Mouse (Mus musculus) kidney, adult 2 months (tissue): ENCODE results near the gene Ano6. TPM values are rescaled to one million over a fixed set of nuclear protein-coding genes. Genes with fewer than 3 reads are reported as not detected.
A peak's percentile ranks its signal among the peaks of the same experiment; 100 is the strongest.

Source experiments
- DNase-seq: peaks from one replicate; pipeline ENCODE4 v3.0.0; 2021
- H3K27ac ChIP-seq: fragments of 200-500 bp; 2 replicates; pipeline ENCODE4 v1.5.1; 2012; ENCODE audit warnings: low read depth, low read length, control low read depth, inconsistent platforms; ENCODE audit not compliant: insufficient read depth
- H3K27me3 ChIP-seq: fragments of 200-500 bp; replicated peaks from 2 replicates; pipeline ENCODE4 v1.6.1; 2012; ENCODE audit warnings: mild to moderate bottlenecking, moderate library complexity, low read length, inconsistent platforms; ENCODE audit not compliant: control insufficient read depth, insufficient read depth
- H3K36me3 ChIP-seq: fragments of 200-500 bp; 2 replicates; pipeline ENCODE4 v1.6.1; 2012; ENCODE audit warnings: mild to moderate bottlenecking, moderate library complexity, low read length, inconsistent platforms; ENCODE audit not compliant: control insufficient read depth, insufficient read depth
- H3K4me1 ChIP-seq: fragments of 200-500 bp; 2 replicates; pipeline ENCODE4 v1.6.1; 2011; ENCODE audit warnings: low read length; ENCODE audit not compliant: control insufficient read depth, insufficient read depth
- H3K4me3 ChIP-seq: fragments of 200-500 bp; 2 replicates; pipeline ENCODE4 v1.5.1; 2011; ENCODE audit warnings: mild to moderate bottlenecking, low read depth, low read length, control low read depth; ENCODE audit not compliant: insufficient read depth
- CTCF ChIP-seq: fragments of 200-500 bp; conservative IDR thresholded peaks from 2 replicates; pipeline ENCODE4 v1.5.1; 2011; ENCODE audit warnings: low read depth, mild to moderate bottlenecking, control low read depth, low read length, moderate library complexity, mixed read lengths; ENCODE audit not compliant: insufficient read depth, insufficient read length
- POLR2A ChIP-seq: fragments of 200-500 bp; IDR thresholded peaks from one replicate; pipeline ENCODE4 v1.6.1; 2011; ENCODE audit warnings: low read depth, low read length, control low read depth
- WGBS: fragments of 180-500 bp; shearing (Covaris S2); methylation state at CpG from one replicate; pipeline ENCODE4 v1.1.7; 2018; 5-methylcytosine and 5-hydroxymethylcytosine counted together
- polyA plus RNA-seq: library from polyadenylated mRNA; depleted of rRNA; stranded (reverse); fragments of >200 nt; gene quantifications from 2 replicates; pipeline ENCODE4 v1.2.3, GENCODE M21; 2012

Gene Ano6
- polyA plus RNA-seq, 1 experiment: 40.3 TPM

DNA sequence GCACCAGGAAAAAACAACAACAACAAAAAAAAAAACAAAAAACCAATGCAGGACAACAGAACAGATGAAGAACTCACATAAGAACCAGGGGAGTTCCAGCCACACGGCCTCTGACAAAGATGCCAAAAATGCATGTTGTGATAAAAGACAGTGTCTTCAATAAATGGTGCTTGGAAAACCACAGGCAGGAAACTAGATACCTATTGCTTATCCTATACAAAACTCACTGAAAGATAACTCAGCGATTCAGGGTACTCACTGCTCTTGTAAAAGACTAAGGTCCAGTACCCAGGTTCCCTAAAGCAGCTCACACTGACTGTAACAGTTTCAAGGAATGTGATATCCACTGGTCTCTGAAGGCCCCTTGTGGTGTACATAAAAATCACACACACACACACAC lies 20.3 kb upstream of the Ano6 start:
- Histone ChIP-seq H3K4me1 (peaks cover 7% of the 10 kb centered on the region; the same call in 1 of the 2 replicates), H3K4me3 (no peak overlapping the region), H3K27ac (no peak overlapping the region), H3K36me3 (no peaks in the 10 kb centered on the region), H3K27me3 (no peaks in the 10 kb centered on the region)
- DNase-seq: no peak
- 93% methylated on average over 2 of the region's 2 CpGs for WGBS
- TF ChIP-seq CTCF: no peak

GRCm38 (mm10) chr15:95772374-95772773 lies 18.3 kb upstream of the Ano6 start:
- no peak for TF ChIP-seq CTCF
- no peak for TF ChIP-seq POLR2A
- no peak overlapping the region for H3K4me3 ChIP-seq
- WGBS: 75% methylated on average over 13 of the region's 13 CpGs
- H3K27me3 ChIP-seq: no peaks in the 10 kb centered on the region
- H3K27ac ChIP-seq: no peak overlapping the region
- peaks cover 7% of the 10 kb centered on the region; the same call in 1 of the 2 replicates for H3K4me1 ChIP-seq
- no peak for DNase-seq
- H3K36me3 ChIP-seq: no peaks in the 10 kb centered on the region

DNA sequence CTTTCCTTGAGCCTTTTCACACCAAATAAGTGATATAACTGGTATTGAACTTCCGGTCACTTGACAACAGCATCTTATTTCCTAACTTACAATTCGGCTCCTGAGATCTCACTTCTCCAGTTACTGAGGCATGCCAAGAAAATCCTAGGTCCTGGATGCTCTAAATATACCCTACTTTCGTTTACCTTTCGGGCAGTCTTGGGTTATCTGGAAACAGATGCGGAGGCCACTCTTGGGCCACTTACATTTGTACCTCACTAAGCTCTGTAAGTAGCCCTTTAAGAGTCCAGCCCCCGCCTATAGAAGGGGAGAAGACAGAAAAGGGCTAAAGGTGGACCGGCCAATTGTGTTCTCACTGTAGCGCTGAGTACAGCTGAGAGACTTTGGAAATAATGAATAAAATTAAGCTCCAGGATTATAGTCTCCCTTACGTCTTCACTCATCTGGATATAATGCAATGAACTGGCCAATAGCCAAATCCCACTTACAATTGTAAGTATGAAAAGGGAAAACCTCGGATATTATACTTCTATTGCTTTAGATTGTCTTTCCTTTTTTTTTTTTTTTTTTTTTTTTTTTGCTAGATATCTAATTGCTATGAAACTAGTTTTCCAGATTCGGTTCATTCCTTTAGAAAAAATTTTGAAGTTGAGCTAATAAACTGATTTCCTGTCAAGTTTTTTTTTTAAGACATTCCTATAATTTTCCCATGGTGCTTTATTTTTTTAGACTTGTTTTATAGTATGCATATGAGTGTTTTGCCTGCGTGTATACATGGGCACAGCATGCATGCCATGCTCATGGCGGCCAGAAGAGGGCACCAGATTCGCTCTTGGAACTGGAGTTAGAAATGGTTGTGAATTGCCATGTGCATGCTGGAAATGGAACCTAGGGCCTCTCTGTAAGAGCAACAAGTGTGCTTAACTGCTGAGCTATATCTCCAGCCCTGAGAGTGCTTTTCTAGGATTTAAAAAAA lies 17.5 kb upstream of the Ano6 start:
- 69% methylated on average over 14 of the region's 14 CpGs for WGBS
- no peak overlapping the region for H3K4me3 ChIP-seq
- peaks cover 7% of the 10 kb centered on the region; the same call in 1 of the 2 replicates for H3K4me1 ChIP-seq
- no peaks in the 10 kb centered on the region for H3K36me3 ChIP-seq
- TF ChIP-seq POLR2A: no peak
- peak; percentile 94 for TF ChIP-seq CTCF
- no peaks in the 10 kb centered on the region for H3K27me3 ChIP-seq
- DNase-seq: peak; percentile 81
- H3K27ac ChIP-seq: no peak overlapping the region

- Histone ChIP-seq H3K27me3 (no peaks in the 10 kb centered on the region), H3K4me3 (no peak overlapping the region), H3K27ac (no peak overlapping the region), H3K36me3 (no peaks in the 10 kb centered on the region), H3K4me1 (peaks cover 7% of the 10 kb centered on the region; the same call in 1 of the 2 replicates)
- DNase-seq: no peak
- TF ChIP-seq POLR2A (no peak), CTCF (no peak)
- WGBS: 39% methylated on average over 6 of the region's 6 CpGs
Observed at GRCm38 (mm10) chr15:95774197-95774596, 16.4 kb upstream of the Ano6 start.

DNA sequence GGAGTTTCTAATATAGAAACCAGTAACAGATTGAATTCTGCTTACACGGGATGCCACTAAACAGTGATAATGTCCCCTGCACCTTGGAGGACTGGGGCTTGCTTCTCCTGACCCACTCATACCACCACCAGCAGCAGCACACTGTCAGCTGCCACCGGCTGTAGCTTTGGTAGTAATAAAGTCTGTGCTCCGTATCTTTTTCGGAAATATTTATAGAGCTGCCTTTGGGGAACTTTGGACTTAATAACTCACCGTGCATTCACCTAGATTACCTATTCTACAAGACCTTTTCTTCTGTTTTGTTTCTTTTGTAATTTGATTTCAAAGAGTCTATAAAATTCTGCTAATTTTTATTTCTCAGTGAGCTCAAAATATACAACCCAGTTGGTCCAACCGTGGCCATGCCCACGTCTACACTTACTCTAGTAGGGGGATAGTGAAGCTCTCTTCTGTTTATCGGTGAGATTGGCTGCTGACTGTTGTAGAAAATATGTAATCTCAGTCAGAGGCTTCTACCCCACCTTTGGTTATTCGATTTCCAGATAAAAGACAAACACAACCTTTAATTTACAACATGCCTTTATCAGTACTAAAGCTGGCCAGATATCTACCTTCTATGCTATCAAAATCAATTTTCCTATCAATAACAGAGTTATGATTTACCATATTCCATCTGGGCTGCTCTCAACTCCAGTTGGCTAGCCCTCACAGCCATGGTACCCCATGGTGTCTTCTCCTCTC lies 15.8 kb upstream of the Ano6 start:
- Histone ChIP-seq H3K4me3 (no peak overlapping the region), H3K4me1 (peaks cover 7% of the 10 kb centered on the region; the same call in 1 of the 2 replicates), H3K36me3 (no peaks in the 10 kb centered on the region), H3K27me3 (no peaks in the 10 kb centered on the region), H3K27ac (no peak overlapping the region)
- 50% methylated on average over 9 of the region's 9 CpGs for WGBS
- TF ChIP-seq POLR2A (no peak), CTCF (no peak)
- DNase-seq: peak; percentile 69

DNA sequence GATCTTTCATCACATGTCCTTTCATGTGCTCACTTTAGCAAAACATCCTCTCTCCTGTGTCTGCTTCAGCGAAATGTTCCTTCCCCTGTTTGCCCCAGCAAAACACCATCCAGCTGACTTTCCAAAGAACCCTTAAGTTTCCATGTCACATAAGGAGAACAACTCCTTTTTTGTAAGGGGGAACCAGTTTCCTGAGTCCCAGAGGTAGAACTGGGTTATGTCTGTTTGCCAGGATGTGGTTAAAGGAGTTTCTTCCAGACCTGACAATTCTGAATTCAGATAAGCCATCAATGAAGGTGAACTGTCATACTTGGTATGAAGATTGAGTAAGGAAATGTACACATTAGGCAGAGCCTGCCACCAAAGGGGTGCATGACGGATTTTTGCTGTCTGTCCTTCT lies 12.9 kb upstream of the Ano6 start:
- Histone ChIP-seq H3K4me1 (peaks cover 7% of the 10 kb centered on the region; the same call in 1 of the 2 replicates), H3K4me3 (no peak overlapping the region), H3K27ac (no peak overlapping the region), H3K36me3 (no peaks in the 10 kb centered on the region), H3K27me3 (no peaks in the 10 kb centered on the region)
- TF ChIP-seq POLR2A (no peak), CTCF (no peak)
- WGBS: 99% methylated on average over 2 of the region's 2 CpGs
- DNase-seq: no peak

DNA sequence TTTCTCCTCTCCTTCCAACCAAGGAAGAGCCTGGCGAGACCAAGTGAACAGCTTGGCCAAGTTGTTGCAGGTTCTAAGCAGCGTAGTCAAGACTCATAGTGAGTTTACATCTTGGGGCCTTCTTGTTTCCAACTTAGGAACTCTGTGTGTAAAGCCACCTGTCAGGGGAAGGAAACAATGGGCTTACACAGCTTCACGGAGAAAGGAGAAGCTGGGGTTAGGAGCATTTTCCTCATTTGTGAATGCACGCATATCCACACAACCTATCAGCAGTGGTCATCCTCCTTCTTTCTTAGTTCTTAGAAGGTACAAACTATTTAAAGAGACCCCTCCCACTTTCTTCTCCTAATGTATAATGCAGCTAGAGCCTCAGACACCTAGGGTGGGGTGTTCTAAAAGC lies 11.9 kb upstream of the Ano6 start:
- Histone ChIP-seq H3K4me3 (no peak overlapping the region), H3K27ac (no peak overlapping the region), H3K27me3 (no peaks in the 10 kb centered on the region), H3K4me1 (peaks cover 7% of the 10 kb centered on the region; the same call in 1 of the 2 replicates), H3K36me3 (no peaks in the 10 kb centered on the region)
- DNase-seq: no peak
- no peak for TF ChIP-seq POLR2A
- no peak for TF ChIP-seq CTCF
- WGBS: 91% methylated on average over 4 of the region's 4 CpGs
